Mouse (Mus musculus) olfactory bulb, adult 2 months (tissue): ENCODE results near the gene Gabbr2. TPM values are rescaled to one million over a fixed set of nuclear protein-coding genes. Genes with fewer than 3 reads are reported as not detected.

Experiments
- H3K27ac ChIP-seq: fragments of 200-500 bp; 2 replicates; pipeline ENCODE4 v1.5.1; 2012; ENCODE audit warnings: low read depth, low read length; ENCODE audit not compliant: insufficient read depth
- H3K4me1 ChIP-seq: fragments of 200-500 bp; 2 replicates; pipeline ENCODE4 v1.6.1; 2012; ENCODE audit warnings: low read length; ENCODE audit not compliant: control insufficient read depth, insufficient read depth
- H3K4me3 ChIP-seq: fragments of 200-500 bp; 2 replicates; pipeline ENCODE4 v1.5.1; 2012; ENCODE audit warnings: mild to moderate bottlenecking, low read depth, low read length, moderate library complexity; ENCODE audit not compliant: insufficient read depth
- CTCF ChIP-seq: fragments of 200-500 bp; IDR thresholded peaks from 2 replicates; pipeline ENCODE4 v1.5.1; 2012; ENCODE audit warnings: low read depth, mild to moderate bottlenecking, low read length, moderate library complexity; ENCODE audit not compliant: insufficient read depth
- POLR2A ChIP-seq: fragments of 200-500 bp; IDR thresholded peaks from 2 replicates; pipeline ENCODE4 v1.6.1; 2012; ENCODE audit warnings: mild to moderate bottlenecking, low read depth, low read length, moderate library complexity; ENCODE audit not compliant: insufficient read depth
- WGBS: fragments of 180-500 bp; shearing (Covaris S2); methylation state at CpG from one replicate; pipeline ENCODE4 v1.1.7; 2018; 5-methylcytosine and 5-hydroxymethylcytosine counted together
- polyA plus RNA-seq: library from polyadenylated mRNA; stranded (reverse); fragments of >200 nt; gene quantifications from 2 replicates; pipeline ENCODE4 v1.2.4, GENCODE M21; 2012; ENCODE audit warnings: low replicate concordance; ENCODE audit not compliant: missing spikeins, insufficient read depth, insufficient read length

The Gabbr2 gene
- polyA plus RNA-seq, 1 experiment = not detected

GRCm38 (mm10) chr4:46668620-46669019, 323.1 kb downstream of the Gabbr2 start:
- Histone ChIP-seq H3K4me3 (no peak overlapping the region), H3K27ac (no peak overlapping the region), H3K4me1 (peaks cover 4% of the 10 kb centered on the region; the same call in 1 of the 2 replicates)
- WGBS = 83% methylated on average over 11 of the region's 11 CpGs
- TF ChIP-seq POLR2A (no peak), CTCF (no peak)

- 82% methylated on average over 5 of the region's 5 CpGs for WGBS
- TF ChIP-seq POLR2A (no peak), CTCF (no peak)
- H3K4me3 ChIP-seq = no peak overlapping the region
- peaks cover 4% of the 10 kb centered on the region; the same call in 1 of the 2 replicates for H3K4me1 ChIP-seq
- no peak overlapping the region for H3K27ac ChIP-seq
Observed at GRCm38 (mm10) chr4:46666420-46666819, 325.3 kb downstream of the Gabbr2 start.

- Histone ChIP-seq H3K4me3 (no peak overlapping the region), H3K4me1 (peaks cover 4% of the 10 kb centered on the region; the same call in 1 of the 2 replicates), H3K27ac (no peak overlapping the region)
- WGBS = 24% methylated on average over 8 of the region's 8 CpGs
- TF ChIP-seq CTCF = no peak
Observed at GRCm38 (mm10) chr4:46665371-46665774, 326.3 kb downstream of the Gabbr2 start.

GRCm38 (mm10) chr4:46664123-46665009, 327.3 kb downstream of the Gabbr2 start:
- Histone ChIP-seq H3K4me1 (peaks cover 4% of the 10 kb centered on the region; the same call in 1 of the 2 replicates), H3K4me3 (no peak overlapping the region), H3K27ac (no peak overlapping the region)
- 44% methylated on average over 34 of the region's 34 CpGs for whole genome bisulfite sequencing
- TF ChIP-seq CTCF = no peak
- no peak for TF ChIP-seq POLR2A

GRCm38 (mm10) chr4:46661433-46661832, 330.2 kb downstream of the Gabbr2 start:
- TF ChIP-seq POLR2A (no peak), CTCF (no peak)
- 77% methylated on average over 9 of the region's 9 CpGs for WGBS

GRCm38 (mm10) chr4:46658946-46659345, 332.7 kb downstream of the Gabbr2 start:
- 73% methylated on average over 5 of the region's 5 CpGs for WGBS
- no peak overlapping the region for H3K27ac ChIP-seq
- TF ChIP-seq CTCF (no peak), POLR2A (no peak)
- no peaks in the 10 kb centered on the region for H3K4me1 ChIP-seq
- no peak overlapping the region for H3K4me3 ChIP-seq

More at GRCm38 (mm10) chr4:46661433-46661832, 330.2 kb downstream of the Gabbr2 start:
- no peak overlapping the region for H3K4me3 ChIP-seq
- H3K4me1 ChIP-seq = peaks cover 4% of the 10 kb centered on the region; the same call in 1 of the 2 replicates
- H3K27ac ChIP-seq = no peak overlapping the region

- H3K27ac ChIP-seq = no peak overlapping the region
- 5% methylated on average over 5 of the region's 5 CpGs for WGBS
- no peaks in the 10 kb centered on the region for H3K4me1 ChIP-seq
- TF ChIP-seq POLR2A (no peak), CTCF (no peak)
- H3K4me3 ChIP-seq = no peak overlapping the region
Observed at GRCm38 (mm10) chr4:46657116-46657515, 334.6 kb downstream of the Gabbr2 start.

GRCm38 (mm10) chr4:46655956-46656355, 335.7 kb downstream of the Gabbr2 start:
- H3K27ac ChIP-seq = no peak overlapping the region
- H3K4me3 ChIP-seq = no peak overlapping the region
- WGBS = 68% methylated on average over 2 of the region's 2 CpGs
- H3K4me1 ChIP-seq = no peaks in the 10 kb centered on the region
- no peak for TF ChIP-seq CTCF
- TF ChIP-seq POLR2A = no peak

GRCm38 (mm10) chr4:46655298-46655697, 336.4 kb downstream of the Gabbr2 start:
- 79% methylated on average over 1 of the region's 1 CpGs for WGBS
- peaks cover 3% of the 10 kb centered on the region; the same call in 1 of the 2 replicates for H3K4me1 ChIP-seq
- no peak for TF ChIP-seq POLR2A
- TF ChIP-seq CTCF = no peak
- no peak overlapping the region for H3K4me3 ChIP-seq
- H3K27ac ChIP-seq = no peak overlapping the region
